Mouse (Mus musculus) lung, postnatal 10 days (tissue): ENCODE measurements around the gene Hoxb3.

ENCODE experiments used
- DNase-seq: peaks from one replicate; pipeline ENCODE4 v3.0.0; 2021

Gene Hoxb3

GRCm38 (mm10) chr11:96289293-96289692 is 33.8 kb upstream of the Hoxb3 start:
- no peak for DNase-seq

- no peak for DNase-seq
Observed at GRCm38 (mm10) chr11:96289837-96290236, 33.3 kb upstream of the Hoxb3 start.

GRCm38 (mm10) chr11:96290705-96291355 is 32.3 kb upstream of the Hoxb3 start:
- DNase-seq, result no peak

GRCm38 (mm10) chr11:96291681-96292564 is 31.2 kb upstream of the Hoxb3 start, which contains the start of gene Hoxb6:
Hoxb6 (plus strand) TSS chr11:96292476.
- no peak for DNase-seq

GRCm38 (mm10) chr11:96292565-96293301 is 30.4 kb upstream of the Hoxb3 start:
- no peak for DNase-seq

GRCm38 (mm10) chr11:96293302-96293921 is 29.7 kb upstream of the Hoxb3 start:
- DNase-seq, result no peak

- DNase-seq, result peak; percentile 92
Observed at GRCm38 (mm10) chr11:96294245-96295091, 28.7 kb upstream of the Hoxb3 start.

- DNase-seq, result no peak
Observed at GRCm38 (mm10) chr11:96295092-96295835, 27.9 kb upstream of the Hoxb3 start.

GRCm38 (mm10) chr11:96296997-96297396 is 26.1 kb upstream of the Hoxb3 start:
- DNase-seq, result no peak

GRCm38 (mm10) chr11:96297428-96297827 is 25.7 kb upstream of the Hoxb3 start:
- no peak for DNase-seq

- no peak for DNase-seq
Observed at GRCm38 (mm10) chr11:96297968-96298635, 25.0 kb upstream of the Hoxb3 start.

- DNase-seq, result peak; percentile 75
Observed at GRCm38 (mm10) chr11:96298895-96299667, 24.0 kb upstream of the Hoxb3 start.

- no peak for DNase-seq
Observed at GRCm38 (mm10) chr11:96299781-96300180, 23.3 kb upstream of the Hoxb3 start.

GRCm38 (mm10) chr11:96300354-96301063 is 22.6 kb upstream of the Hoxb3 start:
- peak; percentile 58 for DNase-seq

GRCm38 (mm10) chr11:96301064-96301431 is 22.1 kb upstream of the Hoxb3 start:
- DNase-seq, result no peak

GRCm38 (mm10) chr11:96301837-96302236 is 21.3 kb upstream of the Hoxb3 start:
- peak; percentile 82 for DNase-seq

GRCm38 (mm10) chr11:96302381-96303150 is 20.6 kb upstream of the Hoxb3 start:
- DNase-seq, result no peak
